Mouse (Mus musculus): ENCODE measurements around the gene Klhl30.

Gene Klhl30

GRCm38 (mm10) chr1:91350841-91351240 lies at the start of gene Klhl30:
TSS of gene Klhl30 (plus strand) at chr1:91351016.
- DNase-seq (ENCODE audit: low spot score in 2 of 2), result no peak

DNA sequence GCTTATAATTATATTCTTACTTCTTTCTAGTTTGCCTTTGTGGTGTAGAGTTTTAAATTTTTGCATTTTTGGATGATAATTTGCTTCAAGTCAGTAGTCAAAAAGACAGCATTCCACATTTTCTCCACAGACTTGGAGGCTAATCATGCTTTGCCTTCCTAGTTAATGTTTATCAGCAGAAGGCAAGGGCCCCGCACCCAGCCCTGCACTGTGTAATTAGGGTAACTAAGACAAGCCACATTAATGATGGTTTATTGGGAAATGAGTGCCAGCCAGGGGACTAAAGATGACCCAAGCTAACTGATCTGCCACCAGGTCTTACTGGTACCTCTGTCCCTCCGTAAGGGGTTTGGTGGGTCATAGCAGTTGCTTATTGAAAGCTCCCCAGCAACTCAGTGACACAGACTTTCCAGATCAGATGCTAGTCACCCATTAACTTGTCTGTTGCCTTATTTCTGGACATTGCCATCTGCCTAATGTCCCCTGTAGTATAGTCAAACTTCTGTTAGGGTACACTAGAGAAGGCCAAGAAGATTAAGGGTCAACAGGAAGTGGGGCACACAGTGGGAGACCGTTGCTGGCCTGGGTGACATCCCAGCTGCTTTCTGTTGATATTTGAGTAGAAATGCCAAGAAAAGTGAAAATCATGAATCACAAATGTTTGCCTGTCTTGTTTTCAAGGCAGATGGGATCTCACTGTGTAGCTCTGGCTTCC lies 49.5 kb upstream of the Klhl30 start:
- DNase-seq (ENCODE audit: low spot score in 2 of 2), result no peak

DNA sequence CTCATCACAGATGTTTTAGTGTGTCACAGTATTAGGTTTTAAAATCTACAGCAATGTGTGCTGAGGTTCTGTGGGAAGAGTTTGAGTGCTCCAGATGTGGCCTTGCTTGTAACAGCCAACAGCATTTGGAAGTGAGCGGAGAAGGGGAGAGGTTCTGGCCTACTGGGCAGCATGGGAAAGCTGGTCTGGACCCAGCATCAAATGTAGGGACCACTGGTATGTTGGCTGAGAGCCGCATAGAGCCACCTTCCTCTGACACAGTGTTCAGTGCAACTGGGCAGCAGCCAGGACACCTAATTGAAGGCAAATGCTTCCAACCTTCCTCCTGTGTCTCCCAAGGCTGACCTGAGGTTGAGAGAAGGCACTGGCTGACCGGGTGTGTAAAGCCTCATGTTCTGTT lies 48.8 kb upstream of the Klhl30 start:
- no peak for DNase-seq (ENCODE audit: low spot score in 2 of 2)

- DNase-seq (ENCODE audit: low spot score in 2 of 2), result no peak
These were observed 46.2 kb upstream of the Klhl30 start for GRCm38 (mm10) chr1:91304621-91305020.

- no peak for DNase-seq (ENCODE audit: low spot score in 2 of 2)
These were observed 41.3 kb upstream of the Klhl30 start for GRCm38 (mm10) chr1:91309366-91310085.

DNA sequence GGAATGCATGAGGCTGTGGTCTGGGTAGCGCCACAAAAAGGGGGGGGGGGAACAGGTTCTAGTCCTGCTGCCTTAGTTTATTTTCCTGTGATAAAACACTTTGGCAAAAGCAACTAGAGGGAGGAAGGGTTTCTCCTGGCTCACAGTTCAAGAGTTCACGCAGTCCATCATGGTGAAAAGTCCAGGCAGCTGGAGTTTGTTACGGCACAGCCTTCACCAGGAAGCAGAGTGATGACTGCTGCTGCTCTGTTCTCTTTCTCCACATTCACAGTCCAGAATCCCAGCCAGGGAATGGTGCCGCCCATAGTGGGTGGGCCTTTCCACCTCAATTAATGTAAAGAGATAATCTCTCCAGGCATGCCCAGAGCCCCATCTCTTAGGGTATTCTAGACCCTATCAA lies 38.5 kb upstream of the Klhl30 start:
- no peak for DNase-seq (ENCODE audit: low spot score in 2 of 2)

DNA sequence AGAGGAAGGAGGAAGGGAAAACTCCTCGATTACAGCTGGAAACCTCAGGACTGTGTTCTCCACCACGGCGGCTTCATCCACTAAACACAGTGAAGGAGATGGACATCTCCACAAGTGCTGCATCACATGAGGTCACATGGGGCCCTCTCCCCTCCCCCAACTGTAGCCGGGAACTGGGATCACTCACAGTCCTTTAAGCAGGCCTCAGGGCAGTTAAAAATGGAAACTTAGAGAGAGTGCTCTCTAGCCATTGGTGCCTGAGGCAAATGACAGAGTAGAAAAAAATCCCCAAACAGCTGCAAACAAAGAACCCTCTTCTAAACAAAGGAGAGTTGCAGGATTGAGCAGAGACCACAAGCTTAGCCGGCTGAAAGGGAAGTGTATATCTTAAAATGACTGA lies 37.6 kb upstream of the Klhl30 start:
- no peak for DNase-seq (ENCODE audit: low spot score in 2 of 2)

GRCm38 (mm10) chr1:91317656-91318055 lies 33.2 kb upstream of the Klhl30 start:
- no peak for DNase-seq (ENCODE audit: low spot score in 2 of 2)

DNA sequence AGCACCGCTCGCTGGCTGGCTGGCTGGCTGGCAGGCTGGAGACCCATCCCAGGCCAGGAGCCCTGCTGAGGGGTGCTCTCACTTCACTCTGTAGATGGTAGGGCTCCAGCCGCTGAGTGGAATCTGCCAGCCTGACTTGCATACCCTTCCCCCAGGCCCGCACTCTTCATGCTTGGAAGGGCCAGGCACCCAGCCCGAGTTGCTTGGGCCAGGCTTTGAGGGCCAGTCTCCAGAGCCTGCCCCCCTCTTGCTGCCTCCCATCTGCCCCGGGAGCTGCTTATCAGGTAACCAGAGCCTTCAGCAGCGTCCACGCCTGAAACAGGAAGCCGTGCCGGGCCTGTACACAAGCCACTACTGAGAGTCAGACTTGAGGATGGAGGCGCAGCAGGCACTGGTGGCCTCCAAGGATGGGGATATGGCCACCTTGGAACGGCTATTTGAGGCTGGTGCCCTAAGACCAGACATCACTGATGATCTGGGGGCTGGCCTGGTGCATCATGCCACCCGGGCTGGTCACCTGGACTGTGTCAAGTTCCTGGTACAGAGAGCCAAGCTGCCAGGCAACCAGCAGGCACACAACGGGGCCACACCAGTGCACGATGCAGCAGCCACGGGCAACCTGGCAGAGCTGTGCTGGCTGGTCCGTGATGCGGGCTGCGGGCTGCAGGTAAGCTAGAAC lies 28.9 kb upstream of the Klhl30 start, which contains the start of gene Espnl:
Gene Espnl, plus strand, starts transcription at position 316 of the 679 bp plus-strand sequence.
- peak in 1 of 2 experiments; percentile 28 for DNase-seq (ENCODE audit: low spot score in 2 of 2)

GRCm38 (mm10) chr1:91324646-91325045 lies 26.2 kb upstream of the Klhl30 start:
- no peak for DNase-seq (ENCODE audit: low spot score in 2 of 2)

GRCm38 (mm10) chr1:91325488-91326042 lies 25.3 kb upstream of the Klhl30 start:
- DNase-seq (ENCODE audit: low spot score in 2 of 2), result no peak

GRCm38 (mm10) chr1:91332102-91332501 lies 18.7 kb upstream of the Klhl30 start:
- DNase-seq (ENCODE audit: low spot score in 2 of 2), result no peak

DNA sequence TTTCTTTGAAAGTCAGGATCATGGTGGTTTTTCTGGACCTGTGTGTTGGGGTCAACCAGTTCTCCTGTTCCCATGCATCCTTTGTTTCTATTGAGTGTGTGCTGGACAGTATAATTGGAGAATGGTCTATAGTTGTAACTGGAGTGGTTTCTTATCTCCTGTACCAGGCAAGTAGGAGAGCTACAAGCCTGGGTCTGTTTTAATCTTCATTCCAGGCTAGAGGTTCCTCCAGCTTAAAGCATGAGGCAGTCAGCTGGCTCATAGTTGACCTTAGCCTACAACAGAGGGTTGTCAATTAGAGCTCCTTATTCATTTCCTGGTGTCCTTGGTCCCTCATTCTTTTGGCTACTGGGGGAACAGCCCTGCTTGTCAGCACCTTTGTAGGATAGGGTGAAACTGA lies 17.2 kb upstream of the Klhl30 start:
- DNase-seq (ENCODE audit: low spot score in 2 of 2), result no peak

GRCm38 (mm10) chr1:91337355-91337754 lies 13.5 kb upstream of the Klhl30 start:
- no peak for DNase-seq (ENCODE audit: low spot score in 2 of 2)

GRCm38 (mm10) chr1:91344001-91344400 lies 6.8 kb upstream of the Klhl30 start:
- DNase-seq (ENCODE audit: low spot score in 2 of 2), result no peak

GRCm38 (mm10) chr1:91344921-91345685 lies 5.7 kb upstream of the Klhl30 start:
- no peak for DNase-seq (ENCODE audit: low spot score in 2 of 2)

DNA sequence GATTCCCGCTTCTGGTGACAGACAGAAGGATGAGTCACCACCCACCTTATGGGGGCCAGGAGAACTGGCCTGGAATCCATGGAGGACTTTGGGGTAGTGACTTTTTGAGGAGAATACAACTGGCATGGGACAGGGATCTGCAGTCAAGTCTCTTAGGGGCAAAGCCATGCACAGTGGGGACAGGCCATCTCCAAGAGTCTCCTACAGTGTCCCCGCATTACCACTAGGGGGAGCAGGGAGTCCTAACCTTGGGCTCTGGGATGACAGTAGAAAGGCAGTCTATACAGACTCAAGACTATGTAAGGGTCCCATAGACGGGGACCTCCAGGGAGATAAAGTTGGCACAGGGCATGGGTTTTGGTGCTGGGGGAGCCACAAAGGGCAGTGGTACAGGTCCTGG lies 3.9 kb upstream of the Klhl30 start:
- peak; percentile 66 to 82 for DNase-seq (ENCODE audit: low spot score in 2 of 2)

- no peak for DNase-seq (ENCODE audit: low spot score in 2 of 2)
These were observed 433 bp downstream of the Klhl30 start for GRCm38 (mm10) chr1:91351249-91351648.

- DNase-seq (ENCODE audit: low spot score in 2 of 2), result no peak
These were observed 1.5 kb downstream of the Klhl30 start for GRCm38 (mm10) chr1:91352277-91352676.

DNA sequence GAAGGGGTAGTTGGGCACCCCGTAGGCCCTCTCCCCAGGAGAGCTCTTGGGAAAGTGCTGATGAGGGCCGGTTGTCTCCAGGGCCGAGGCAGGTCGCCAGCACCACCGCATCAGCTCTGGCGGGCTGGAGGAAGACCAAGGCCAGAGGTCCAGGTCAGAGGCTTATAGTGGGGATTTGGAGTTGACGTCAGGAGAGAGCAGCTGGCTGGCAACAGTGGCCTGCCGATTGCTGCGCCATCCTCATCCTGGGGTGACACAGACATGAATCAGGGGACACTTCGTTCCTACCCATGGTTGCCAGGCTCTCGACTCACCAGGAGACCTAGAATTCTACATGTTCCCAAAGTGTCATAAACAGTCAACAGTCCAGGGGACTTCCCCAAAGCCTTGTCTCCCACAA lies 5.3 kb downstream of the Klhl30 start:
- DNase-seq (ENCODE audit: low spot score in 2 of 2), result no peak

DNA sequence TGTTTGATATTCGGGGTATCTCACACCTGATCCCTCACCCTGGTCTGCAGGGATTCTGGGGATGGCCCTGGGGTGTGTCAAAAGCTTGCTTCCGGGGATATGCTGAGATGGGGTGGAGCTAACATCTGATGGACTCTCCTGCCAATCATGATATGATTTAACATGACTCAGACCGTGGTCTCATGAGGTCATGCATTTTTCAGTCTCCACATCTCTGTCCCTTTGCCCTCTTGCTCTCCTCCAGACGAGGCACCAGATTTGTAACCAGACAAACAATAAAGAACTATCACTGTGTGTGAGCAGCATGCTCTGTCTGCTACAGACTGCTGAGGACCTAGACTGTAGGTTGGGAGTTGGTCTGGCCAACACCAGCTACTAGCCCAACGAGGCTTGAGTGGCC lies 11.3 kb downstream of the Klhl30 start:
- no peak for DNase-seq (ENCODE audit: low spot score in 2 of 2)

Data from spleen, postnatal 4 days (tissue).